Mouse (Mus musculus): ENCODE measurements at regions not wholly inside any gene's neighbourhood (a gene's known extent, or its start where the extent isn't known, plus 50 kb on each side); places are given as distances from the start of the nearest gene placed in this dataset.

- DNase-seq (ENCODE audit: low spot score in 2 of 2), result no peak
Observed at GRCm38 (mm10) chr13:44133436-44133835, 348.9 kb downstream of the Cd83 start.

GRCm38 (mm10) chr13:44141181-44141580 lies 356.6 kb downstream of the Cd83 start:
- DNase-seq (ENCODE audit: low spot score in 2 of 2), result no peak

GRCm38 (mm10) chr13:44145441-44145840 lies 360.9 kb downstream of the Cd83 start:
- no peak for DNase-seq (ENCODE audit: low spot score in 2 of 2)

GRCm38 (mm10) chr13:44147841-44148240 lies 363.3 kb downstream of the Cd83 start:
- no peak for DNase-seq (ENCODE audit: low spot score in 2 of 2)

- no peak for DNase-seq (ENCODE audit: low spot score in 2 of 2)
Observed at GRCm38 (mm10) chr13:44149499-44149898, 364.9 kb downstream of the Cd83 start.

GRCm38 (mm10) chr13:44151526-44151925 lies 367.0 kb downstream of the Cd83 start:
- DNase-seq (ENCODE audit: low spot score in 2 of 2), result no peak

- DNase-seq (ENCODE audit: low spot score in 2 of 2), result no peak
Observed at GRCm38 (mm10) chr13:44152806-44153613, 368.4 kb downstream of the Cd83 start.

- no peak for DNase-seq (ENCODE audit: low spot score in 2 of 2)
Observed at GRCm38 (mm10) chr13:44153784-44154183, 369.2 kb downstream of the Cd83 start.

- no peak for DNase-seq (ENCODE audit: low spot score in 2 of 2)
Observed at GRCm38 (mm10) chr13:44155956-44156355, 371.4 kb downstream of the Cd83 start.

GRCm38 (mm10) chr13:44156546-44156945 lies 372.0 kb downstream of the Cd83 start:
- DNase-seq (ENCODE audit: low spot score in 2 of 2), result no peak

GRCm38 (mm10) chr13:44157236-44157635 lies 372.7 kb downstream of the Cd83 start:
- no peak for DNase-seq (ENCODE audit: low spot score in 2 of 2)

- no peak for DNase-seq (ENCODE audit: low spot score in 2 of 2)
Observed at GRCm38 (mm10) chr13:44158364-44158763, 373.8 kb downstream of the Cd83 start.

- no peak for DNase-seq (ENCODE audit: low spot score in 2 of 2)
Observed at GRCm38 (mm10) chr13:44159346-44159745, 374.8 kb downstream of the Cd83 start.

GRCm38 (mm10) chr13:44164746-44165145 lies 380.2 kb downstream of the Cd83 start:
- DNase-seq (ENCODE audit: low spot score in 2 of 2), result no peak

GRCm38 (mm10) chr13:44167186-44167585 lies 382.6 kb downstream of the Cd83 start:
- DNase-seq (ENCODE audit: low spot score in 2 of 2), result no peak

- DNase-seq (ENCODE audit: low spot score in 2 of 2), result no peak
Observed at GRCm38 (mm10) chr13:44168186-44168585, 383.6 kb downstream of the Cd83 start.

GRCm38 (mm10) chr13:44171639-44172038 lies 387.1 kb downstream of the Cd83 start:
- no peak for DNase-seq (ENCODE audit: low spot score in 2 of 2)

- DNase-seq (ENCODE audit: low spot score in 2 of 2), result no peak
Observed at GRCm38 (mm10) chr13:44172701-44173100, 388.1 kb downstream of the Cd83 start.

- DNase-seq (ENCODE audit: low spot score in 2 of 2), result no peak
Observed at GRCm38 (mm10) chr13:44174236-44174635, 389.7 kb downstream of the Cd83 start.

GRCm38 (mm10) chr13:44175300-44176036 lies 390.9 kb downstream of the Cd83 start:
- no peak for DNase-seq (ENCODE audit: low spot score in 2 of 2)

GRCm38 (mm10) chr13:44176121-44176520 lies 391.5 kb downstream of the Cd83 start:
- no peak for DNase-seq (ENCODE audit: low spot score in 2 of 2)

- no peak for DNase-seq (ENCODE audit: low spot score in 2 of 2)
Observed at GRCm38 (mm10) chr13:44178006-44178405, 393.4 kb downstream of the Cd83 start.

- no peak for DNase-seq (ENCODE audit: low spot score in 2 of 2)
Observed at GRCm38 (mm10) chr13:44180384-44180783, 395.8 kb downstream of the Cd83 start.

Measured in urinary bladder, postnatal 4 days (tissue).